In the genomic region with DNA sequence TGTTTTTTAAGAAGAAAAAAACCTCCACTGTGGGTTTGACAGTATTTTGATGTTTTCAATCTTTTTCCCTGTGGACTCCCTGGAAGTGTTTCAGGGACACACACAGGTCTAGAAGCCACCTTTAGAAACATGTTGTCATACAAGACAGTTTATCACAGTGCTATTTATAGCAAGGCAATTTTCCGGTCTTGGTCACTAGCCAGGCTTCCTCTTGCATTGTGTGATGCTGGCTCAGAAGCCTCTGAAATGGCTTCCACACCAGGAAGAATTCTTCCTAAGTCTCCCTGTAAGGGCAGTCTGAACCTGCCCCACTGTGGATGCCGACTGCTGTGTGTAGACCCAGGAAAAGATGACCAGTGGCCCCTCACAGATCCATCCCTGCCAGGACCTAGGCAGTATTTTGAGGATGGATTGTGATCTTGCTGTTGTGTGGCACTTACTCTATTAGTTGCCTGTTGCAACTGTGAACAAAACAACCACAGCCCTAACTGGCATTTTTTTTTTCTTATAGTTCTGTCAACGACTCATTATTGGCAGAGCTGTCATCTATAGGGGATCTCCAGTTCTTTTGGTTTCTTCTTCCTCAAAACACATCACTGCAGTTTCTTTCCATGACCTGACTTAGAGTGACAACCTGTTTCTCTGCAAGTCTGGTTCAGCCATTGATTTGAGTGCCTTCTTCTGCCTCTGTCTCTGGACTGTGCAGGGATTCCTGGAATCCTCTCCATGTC, we compare ENCODE assay signal across 13 mouse cellular contexts. TPM values are rescaled to one million over a fixed set of nuclear protein-coding genes. Genes with fewer than 3 reads are reported as not detected.
A peak's percentile ranks its signal among the peaks of the same experiment; 100 is the strongest.
DNase-seq lines count a peak whose midpoint lies in the region; ATAC-seq and TF ChIP-seq lines count a peak whose summit lies in the region.
"Had no signal": no experiment of that assay in that cellular context is flagged by ENCODE, and none has a peak within 500 bp of the region (broad histone marks: within the 10 kb centered on the region; RNA-seq: fewer than 3 reads in every experiment).

No protein-coding gene starts in this region.

- no peak for TF ChIP-seq CTCF in bone marrow, adult 2 months (IDR thresholded peaks at IDR 0.05; ENCODE audit: control insufficient read depth, insufficient read depth, low read length)

- H3K4me3 ChIP-seq in bone marrow, adult 2 months (replicated peaks; ENCODE audit: control insufficient read depth, low read depth, low read length): no peak overlapping the region
- no peak overlapping the region for H3K4me3 ChIP-seq in midbrain, embryonic 14.5 days (replicated peaks; ENCODE audit: low read depth, low read length)
- no peak overlapping the region for H3K4me3 ChIP-seq in forebrain, embryonic 12.5 days (replicated peaks)

- no peak overlapping the region for H3K4me2 ChIP-seq in midbrain, embryonic 14.5 days (ENCODE audit: low read length)
- H3K4me2 ChIP-seq in forebrain, embryonic 12.5 days: no peak overlapping the region
- H3K4me2 ChIP-seq: midbrain, embryonic 11.5 days had no signal

- peak; percentile 27 for DNase-seq in kidney, adult 9 months
- DNase-seq in kidney, adult 11 months: no peak
- DNase-seq in heart, adult 9 months (ENCODE audit: low spot score in 2 of 2): peak; percentile 77 to 84
- peak; percentile 15 for DNase-seq in kidney, postnatal 14 days
- DNase-seq in midbrain, embryonic 14.5 days: no peak
- DNase-seq in ovary, postnatal 36 days (ENCODE audit: low spot score): no peak
- DNase-seq: cerebellum, adult 11-12 months; thymus, postnatal 25 days had no signal

- WGBS in bone marrow, adult 2 months: 9% methylated on average over 3 of the region's 3 CpGs
- WGBS in midbrain, embryonic 14.5 days: 78% methylated on average over 3 of the region's 3 CpGs
- 74% methylated on average over 3 of the region's 3 CpGs for WGBS in forebrain, embryonic 12.5 days

- H3K4me1 ChIP-seq in bone marrow, adult 2 months (ENCODE audit: control insufficient read depth, insufficient read depth, low read length): peaks cover 3% of the 10 kb centered on the region
- H3K4me1 ChIP-seq in midbrain, embryonic 14.5 days (ENCODE audit: control insufficient read depth, insufficient read depth, low read length): no peaks in the 10 kb centered on the region
- no peaks in the 10 kb centered on the region for H3K4me1 ChIP-seq in forebrain, embryonic 12.5 days

- H3K27ac ChIP-seq in bone marrow, adult 2 months (ENCODE audit: control insufficient read depth, insufficient read depth, low read depth, low read length, poor library complexity): peak overlapping the region; percentile 78
- no peak overlapping the region for H3K27ac ChIP-seq in midbrain, embryonic 14.5 days (replicated peaks; ENCODE audit: low read depth, low read length)
- no peak overlapping the region for H3K27ac ChIP-seq in forebrain, embryonic 12.5 days
- H3K27ac ChIP-seq: hindbrain, postnatal 0 days had no signal

- H3K36me3 ChIP-seq in midbrain, embryonic 14.5 days (ENCODE audit: control insufficient read depth, insufficient read depth, low read length): no peaks in the 10 kb centered on the region
- no peaks in the 10 kb centered on the region for H3K36me3 ChIP-seq in forebrain, embryonic 12.5 days (replicated peaks)

- no peak for TF ChIP-seq POLR2A in bone marrow, adult 2 months (IDR thresholded peaks at IDR 0.05; ENCODE audit: borderline replicate concordance, control insufficient read depth, low read depth, low read length)

- ATAC-seq in midbrain, embryonic 14.5 days (ENCODE audit: low FRiP score, low TSS enrichment): no peak
- ATAC-seq in forebrain, embryonic 12.5 days (ENCODE audit: low FRiP score): no peak
- ATAC-seq: hindbrain, postnatal 0 days had no signal

- no peak overlapping the region for H3K9ac ChIP-seq in midbrain, embryonic 14.5 days (replicated peaks; ENCODE audit: low read length)
- no peak overlapping the region for H3K9ac ChIP-seq in forebrain, embryonic 12.5 days

- no peaks in the 10 kb centered on the region for H3K9me3 ChIP-seq in midbrain, embryonic 14.5 days (ENCODE audit: control insufficient read depth, low read length)
- H3K9me3 ChIP-seq in forebrain, embryonic 12.5 days: no peaks in the 10 kb centered on the region

- no peaks in the 10 kb centered on the region for H3K27me3 ChIP-seq in midbrain, embryonic 14.5 days (ENCODE audit: control insufficient read depth, insufficient read depth, low read length)
- no peaks in the 10 kb centered on the region for H3K27me3 ChIP-seq in forebrain, embryonic 12.5 days

RNA-seq across cellular contexts. Expression of gene Hist1h2br, which starts 18.8 kb away (rescaled TPM):
- 36.9 and 43.8 TPM in 2 replicates for polyA plus RNA-seq in bone marrow, adult 2 months (2011; ENCODE audit: insufficient read depth, insufficient read length, low replicate concordance, missing spikeins)
- polyA plus RNA-seq in midbrain, embryonic 14.5 days (2014; fragmentation: Nextera tagmentation; extraction: Ambion mirVana): 4.0 and 4.1 TPM in 2 replicates
- polyA plus RNA-seq in forebrain, embryonic 12.5 days (2016; fragmentation: Nextera tagmentation; extraction: Ambion mirVana): 24.5 and 30.9 TPM in 2 replicates

RNA-seq across cellular contexts. Expression of gene Hist1h2ap, which starts 19.1 kb away (rescaled TPM):
- 94.2 and 102 TPM in 2 replicates for polyA plus RNA-seq in bone marrow, adult 2 months (2011; ENCODE audit: insufficient read depth, insufficient read length, low replicate concordance, missing spikeins)
- polyA plus RNA-seq in midbrain, embryonic 14.5 days (2014; fragmentation: Nextera tagmentation; extraction: Ambion mirVana): 613 and 855 TPM in 2 replicates
- 6,142 and 6,230 TPM in 2 replicates for polyA plus RNA-seq in forebrain, embryonic 12.5 days (2016; fragmentation: Nextera tagmentation; extraction: Ambion mirVana)

RNA-seq across cellular contexts. Expression of gene Hist1h4n, which starts 20.4 kb away (rescaled TPM):
- polyA plus RNA-seq in bone marrow, adult 2 months (2011; ENCODE audit: insufficient read depth, insufficient read length, low replicate concordance, missing spikeins): 79.8 and 313 TPM in 2 replicates
- 5.7 and 9.6 TPM in 2 replicates for polyA plus RNA-seq in midbrain, embryonic 14.5 days (2014; fragmentation: Nextera tagmentation; extraction: Ambion mirVana)
- 12.5 and 13.8 TPM in 2 replicates for polyA plus RNA-seq in forebrain, embryonic 12.5 days (2016; fragmentation: Nextera tagmentation; extraction: Ambion mirVana)

RNA-seq across cellular contexts. Expression of gene Hist1h4m, which starts 40.8 kb away (rescaled TPM):
- 157 and 288 TPM in 2 replicates for polyA plus RNA-seq in bone marrow, adult 2 months (2011; ENCODE audit: insufficient read depth, insufficient read length, low replicate concordance, missing spikeins)
- not detected in 2 replicates for polyA plus RNA-seq in midbrain, embryonic 14.5 days (2014; fragmentation: Nextera tagmentation; extraction: Ambion mirVana)
- polyA plus RNA-seq in forebrain, embryonic 12.5 days (2016; fragmentation: Nextera tagmentation; extraction: Ambion mirVana): not detected in 2 replicates
- polyA plus RNA-seq: hindbrain, postnatal 0 days; limb, embryonic 11.5 days; midbrain, embryonic 11.5 days had no signal

RNA-seq across cellular contexts. Expression of gene Hist1h2ao, which starts 42.1 kb away (rescaled TPM):
- polyA plus RNA-seq in bone marrow, adult 2 months (2011; ENCODE audit: insufficient read depth, insufficient read length, low replicate concordance, missing spikeins): 5.1 TPM in 1 of 2 replicates, not detected in the other
- not detected in 2 replicates for polyA plus RNA-seq in midbrain, embryonic 14.5 days (2014; fragmentation: Nextera tagmentation; extraction: Ambion mirVana)
- polyA plus RNA-seq in forebrain, embryonic 12.5 days (2016; fragmentation: Nextera tagmentation; extraction: Ambion mirVana): not detected in 2 replicates
- polyA plus RNA-seq: hindbrain, postnatal 0 days had no signal

Comparison
In these comparisons a context has a peak if more than half of its experiments do, and no peak if none do; other contexts are left out.
1. DNase-seq: peak in kidney, adult 9 months (single experiment), heart, adult 9 months (2 of 2) and kidney, postnatal 14 days (single experiment); none in kidney, adult 11 months (single experiment), midbrain, embryonic 14.5 days (single experiment) and ovary, postnatal 36 days (single experiment).